Mouse (Mus musculus) embryonic facial prominence, embryonic 13.5 days (tissue): ENCODE data around the gene Car8. TPM values are rescaled to one million over a fixed set of nuclear protein-coding genes. Genes with fewer than 3 reads are reported as not detected.

ENCODE experiments used
- ATAC-seq: fragments of 200-750 bp; cut with Nextera tagmentation; 2 replicates; pipeline ENCODE4 v1.8.0; 2017; ENCODE audit warnings: low read depth; ENCODE audit not compliant: insufficient number of reproducible peaks, insufficient read depth, low FRiP score, low TSS enrichment
- H3K27ac ChIP-seq: fragments of 300-500 bp; sonication (generic); 2 replicates; pipeline ENCODE4 v1.5.1; 2015; ENCODE audit warnings: moderate library complexity, mild to moderate bottlenecking, inconsistent platforms
- H3K27me3 ChIP-seq: fragments of 300-500 bp; sonication (generic); 2 replicates; pipeline ENCODE4 v1.6.1; 2015; ENCODE audit warnings: mild to moderate bottlenecking, inconsistent platforms
- H3K36me3 ChIP-seq: fragments of 300-500 bp; sonication (generic); 2 replicates; pipeline ENCODE4 v1.6.1; 2015; ENCODE audit warnings: mild to moderate bottlenecking, inconsistent platforms
- H3K4me1 ChIP-seq: fragments of 300-500 bp; sonication (generic); 2 replicates; pipeline ENCODE4 v1.6.1; 2015; ENCODE audit warnings: inconsistent platforms
- H3K4me2 ChIP-seq: fragments of 300-500 bp; sonication (generic); 2 replicates; pipeline ENCODE4 v1.6.1; 2015; ENCODE audit warnings: moderate library complexity, mild to moderate bottlenecking, inconsistent platforms
- H3K4me3 ChIP-seq: fragments of 300-500 bp; sonication (generic); 2 replicates; pipeline ENCODE4 v1.5.1; 2015; ENCODE audit warnings: mild to moderate bottlenecking, inconsistent platforms
- H3K9ac ChIP-seq: fragments of 300-500 bp; sonication (generic); 2 replicates; pipeline ENCODE4 v1.6.1; 2015; ENCODE audit warnings: mild to moderate bottlenecking, inconsistent platforms
- H3K9me3 ChIP-seq: fragments of 300-500 bp; sonication (generic); 2 replicates; pipeline ENCODE4 v1.6.1; 2016; ENCODE audit warnings: inconsistent platforms
- WGBS: fragments of 180-500 bp; shearing (Covaris S2); methylation state at CpG from one replicate; pipeline ENCODE4 v1.1.7; 2015; ENCODE audit warnings: mixed read lengths; 5-methylcytosine and 5-hydroxymethylcytosine counted together
- polyA plus RNA-seq: library from polyadenylated mRNA; unstranded; fragments of >200 nt; fragmentation: Nextera tagmentation; extraction: Ambion mirVana; gene quantifications from 2 replicates; pipeline ENCODE4 v1.2.1, GENCODE M21; 2015

The Car8 gene
- polyA plus RNA-seq, 1 experiment from 2014 or later, result 2.6 TPM

DNA sequence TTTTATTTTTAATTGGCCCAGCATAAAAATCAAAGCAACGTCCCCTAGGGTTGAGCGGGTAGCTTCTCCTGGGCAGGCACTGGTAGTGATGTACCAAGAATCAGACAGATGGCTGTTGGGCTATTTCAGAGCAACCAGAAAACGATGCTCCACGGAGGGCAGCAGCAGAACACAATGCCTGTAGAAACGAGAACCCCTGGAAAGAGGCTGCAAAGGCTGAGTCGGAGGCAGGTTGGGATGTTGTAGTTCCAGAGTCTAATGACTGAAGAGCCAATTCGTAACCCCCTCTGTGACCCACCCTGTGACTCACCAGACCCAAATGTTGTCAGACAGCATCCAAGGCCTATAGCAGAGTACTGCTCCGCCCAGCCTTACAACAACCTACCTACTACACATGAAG lies 19.9 kb downstream of the Car8 start:
- Histone ChIP-seq H3K9ac (no peak overlapping the region), H3K36me3 (no peaks in the 10 kb centered on the region), H3K4me3 (no peak overlapping the region), H3K9me3 (no peaks in the 10 kb centered on the region), H3K4me1 (no peaks in the 10 kb centered on the region), H3K27ac (no peak overlapping the region), H3K4me2 (no peak overlapping the region), H3K27me3 (no peaks in the 10 kb centered on the region)
- ATAC-seq, result no peak
- 84% methylated on average over 8 of the region's 8 CpGs for WGBS

GRCm38 (mm10) chr4:8218004-8218403 lies 20.8 kb downstream of the Car8 start:
- no peak overlapping the region for H3K9ac ChIP-seq
- no peaks in the 10 kb centered on the region for H3K36me3 ChIP-seq
- H3K4me2 ChIP-seq, result no peak overlapping the region
- 60% methylated on average over 3 of the region's 3 CpGs for WGBS
- H3K4me3 ChIP-seq, result no peak overlapping the region
- H3K27ac ChIP-seq, result no peak overlapping the region
- ATAC-seq, result no peak
- H3K4me1 ChIP-seq, result no peaks in the 10 kb centered on the region
- no peaks in the 10 kb centered on the region for H3K27me3 ChIP-seq
- H3K9me3 ChIP-seq, result no peaks in the 10 kb centered on the region

- WGBS, result 80% methylated on average over 5 of the region's 5 CpGs
- no peaks in the 10 kb centered on the region for H3K9me3 ChIP-seq
- H3K36me3 ChIP-seq, result no peaks in the 10 kb centered on the region
These were observed 21.6 kb downstream of the Car8 start for GRCm38 (mm10) chr4:8217272-8217671.

DNA sequence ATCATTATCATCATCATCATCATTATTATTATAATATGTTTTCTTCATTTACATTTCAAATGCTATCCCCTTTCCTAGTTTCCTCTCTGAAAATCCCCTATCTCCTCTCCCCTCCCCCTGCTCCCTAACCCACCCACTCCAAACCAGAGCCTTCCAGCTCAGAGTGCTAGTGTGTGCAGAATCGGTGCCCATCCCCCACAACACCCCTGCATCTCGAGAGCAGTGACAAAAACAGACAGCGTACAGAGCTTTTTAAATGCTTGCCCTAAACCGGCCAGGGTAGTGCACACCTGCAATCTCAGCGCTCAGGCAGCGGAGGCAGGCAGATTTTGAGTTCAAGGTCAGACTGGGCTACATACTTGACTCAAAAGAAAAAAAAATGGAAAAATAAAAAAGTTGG lies 22.3 kb downstream of the Car8 start:
- Histone ChIP-seq H3K36me3 (no peaks in the 10 kb centered on the region), H3K9me3 (no peaks in the 10 kb centered on the region), H3K27ac (no peak overlapping the region), H3K4me1 (no peaks in the 10 kb centered on the region), H3K4me3 (no peak overlapping the region), H3K4me2 (no peak overlapping the region), H3K27me3 (no peaks in the 10 kb centered on the region), H3K9ac (no peak overlapping the region)
- ATAC-seq, result no peak
- WGBS, result 42% methylated on average over 6 of the region's 6 CpGs

More at GRCm38 (mm10) chr4:8217272-8217671, 21.6 kb downstream of the Car8 start:
- Histone ChIP-seq H3K4me1 (no peaks in the 10 kb centered on the region), H3K9ac (no peak overlapping the region), H3K27me3 (no peaks in the 10 kb centered on the region), H3K27ac (no peak overlapping the region), H3K4me3 (no peak overlapping the region), H3K4me2 (no peak overlapping the region)
- ATAC-seq, result no peak

- no peaks in the 10 kb centered on the region for H3K9me3 ChIP-seq
- 53% methylated on average over 2 of the region's 2 CpGs for WGBS
- H3K27ac ChIP-seq, result no peak overlapping the region
- no peak for ATAC-seq
- no peaks in the 10 kb centered on the region for H3K27me3 ChIP-seq
- no peaks in the 10 kb centered on the region for H3K36me3 ChIP-seq
- no peak overlapping the region for H3K4me3 ChIP-seq
- no peak overlapping the region for H3K9ac ChIP-seq
- no peak overlapping the region for H3K4me2 ChIP-seq
- H3K4me1 ChIP-seq, result no peaks in the 10 kb centered on the region
These were observed 25.2 kb downstream of the Car8 start for GRCm38 (mm10) chr4:8213661-8214060.

- WGBS, result 65% methylated on average over 8 of the region's 8 CpGs
- no peaks in the 10 kb centered on the region for H3K36me3 ChIP-seq
- ATAC-seq, result no peak
These were observed 25.8 kb downstream of the Car8 start for GRCm38 (mm10) chr4:8212873-8213569.

DNA sequence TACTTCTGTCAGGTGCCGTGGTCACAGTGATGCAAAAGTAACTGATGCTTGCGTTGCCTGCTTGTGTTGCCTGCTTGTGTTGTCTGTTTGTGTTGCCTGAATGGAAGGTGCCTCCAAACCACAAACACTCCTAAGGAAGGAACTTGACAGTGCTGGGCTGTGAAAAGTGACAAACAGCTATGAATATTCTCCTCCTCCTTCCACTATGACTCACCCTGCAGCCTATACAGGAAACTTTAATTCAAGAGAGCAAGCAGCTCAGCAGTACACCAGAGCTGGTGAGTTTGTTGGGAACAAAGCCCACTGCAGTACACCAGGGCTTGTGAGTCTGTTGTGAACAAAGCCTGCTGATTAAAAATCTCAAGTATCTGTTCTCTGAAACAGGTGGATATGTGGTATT lies 28.4 kb downstream of the Car8 start:
- WGBS, result 96% methylated on average over 2 of the region's 2 CpGs
- ATAC-seq, result no peak
- Histone ChIP-seq H3K9me3 (no peaks in the 10 kb centered on the region), H3K4me1 (no peaks in the 10 kb centered on the region), H3K27ac (no peak overlapping the region), H3K27me3 (no peaks in the 10 kb centered on the region), H3K9ac (no peak overlapping the region), H3K4me3 (no peak overlapping the region), H3K36me3 (no peaks in the 10 kb centered on the region), H3K4me2 (no peak overlapping the region)

More at GRCm38 (mm10) chr4:8212873-8213569, 25.8 kb downstream of the Car8 start:
- Histone ChIP-seq H3K9ac (no peak overlapping the region), H3K9me3 (no peaks in the 10 kb centered on the region), H3K27me3 (no peaks in the 10 kb centered on the region), H3K4me2 (no peak overlapping the region), H3K4me3 (no peak overlapping the region), H3K27ac (no peak overlapping the region), H3K4me1 (no peaks in the 10 kb centered on the region)

GRCm38 (mm10) chr4:8207924-8208323 lies 30.9 kb downstream of the Car8 start:
- H3K36me3 ChIP-seq, result no peaks in the 10 kb centered on the region
- WGBS, result 31% methylated on average over 1 of the region's 1 CpGs
- no peak for ATAC-seq
- H3K9ac ChIP-seq, result no peak overlapping the region
- H3K4me2 ChIP-seq, result no peak overlapping the region
- no peaks in the 10 kb centered on the region for H3K9me3 ChIP-seq
- no peaks in the 10 kb centered on the region for H3K4me1 ChIP-seq
- no peak overlapping the region for H3K4me3 ChIP-seq
- no peak overlapping the region for H3K27ac ChIP-seq
- H3K27me3 ChIP-seq, result no peaks in the 10 kb centered on the region

DNA sequence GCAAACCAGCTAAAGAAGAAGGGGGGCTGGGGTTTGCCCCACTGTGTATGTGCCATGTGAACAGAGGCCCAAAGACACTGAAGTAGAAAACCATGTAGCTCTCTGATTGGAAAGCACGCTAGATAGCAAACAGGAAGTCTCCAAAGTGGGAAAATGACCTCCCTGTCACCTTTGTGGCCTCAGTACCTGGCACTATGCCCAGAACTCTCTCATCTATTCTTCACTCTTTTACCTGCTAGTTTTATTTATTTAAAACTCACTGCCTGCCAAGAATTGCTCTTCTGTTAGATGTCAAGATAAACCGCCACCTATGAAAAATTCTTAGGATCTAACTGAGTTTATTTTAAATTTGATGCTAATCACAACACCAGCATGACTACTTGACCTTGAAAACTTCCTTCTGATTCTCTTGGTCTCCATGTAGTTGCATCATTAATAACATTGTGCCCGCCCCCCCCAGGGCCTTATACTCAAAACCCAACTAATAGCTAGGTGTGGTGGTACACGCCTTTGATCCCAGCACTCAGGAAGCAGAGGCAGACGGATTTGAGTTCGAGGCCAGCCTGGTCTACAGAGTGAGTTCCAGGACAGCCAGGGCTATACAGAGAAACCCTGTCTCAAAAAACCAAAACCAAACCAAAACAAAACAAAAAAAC lies 31.8 kb downstream of the Car8 start:
- no peak overlapping the region for H3K4me2 ChIP-seq
- ATAC-seq, result no peak
- 76% methylated on average over 6 of the region's 6 CpGs for WGBS
- no peaks in the 10 kb centered on the region for H3K4me1 ChIP-seq
- H3K27ac ChIP-seq, result no peak overlapping the region
- H3K36me3 ChIP-seq, result no peaks in the 10 kb centered on the region
- H3K9me3 ChIP-seq, result no peaks in the 10 kb centered on the region
- no peaks in the 10 kb centered on the region for H3K27me3 ChIP-seq
- H3K9ac ChIP-seq, result no peak overlapping the region
- no peak overlapping the region for H3K4me3 ChIP-seq

DNA sequence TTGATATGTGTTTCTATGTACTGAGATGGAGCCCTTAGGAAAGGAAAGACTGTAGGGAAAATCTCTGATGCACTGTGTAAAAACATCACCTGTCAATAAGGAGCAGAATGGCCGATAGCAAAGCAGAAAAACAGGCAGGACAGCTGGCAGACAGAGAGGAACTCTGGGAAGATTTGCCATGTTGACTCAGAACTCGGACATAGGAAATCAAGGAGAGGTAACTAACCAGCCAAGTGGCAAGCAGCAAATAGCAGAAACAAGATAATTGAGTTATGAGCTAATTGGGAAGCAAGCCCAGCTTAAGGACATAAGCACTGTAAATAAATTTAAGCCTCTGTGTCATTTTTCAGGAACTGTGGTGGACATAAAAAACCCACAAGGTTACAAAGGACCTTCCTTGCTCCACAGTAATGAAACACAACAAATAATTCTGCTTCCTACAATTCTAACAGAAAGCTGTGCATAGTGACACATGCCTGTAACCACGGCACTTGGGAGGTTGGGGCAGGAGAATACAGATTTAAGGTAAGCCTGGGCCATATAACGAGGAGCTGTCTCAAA lies 33.7 kb downstream of the Car8 start:
- no peaks in the 10 kb centered on the region for H3K27me3 ChIP-seq
- H3K4me3 ChIP-seq, result no peak overlapping the region
- WGBS, result 61% methylated on average over 4 of the region's 4 CpGs
- H3K27ac ChIP-seq, result no peak overlapping the region
- H3K9me3 ChIP-seq, result no peaks in the 10 kb centered on the region
- H3K4me2 ChIP-seq, result no peak overlapping the region
- H3K9ac ChIP-seq, result no peak overlapping the region
- no peak for ATAC-seq
- H3K36me3 ChIP-seq, result no peaks in the 10 kb centered on the region
- H3K4me1 ChIP-seq, result no peaks in the 10 kb centered on the region

- H3K27me3 ChIP-seq, result no peaks in the 10 kb centered on the region
- H3K4me3 ChIP-seq, result no peak overlapping the region
- H3K36me3 ChIP-seq, result no peaks in the 10 kb centered on the region
- no peak overlapping the region for H3K9ac ChIP-seq
- H3K4me2 ChIP-seq, result no peak overlapping the region
- H3K27ac ChIP-seq, result no peak overlapping the region
- H3K9me3 ChIP-seq, result no peaks in the 10 kb centered on the region
- 32% methylated on average over 1 of the region's 1 CpGs for WGBS
- ATAC-seq, result no peak
- H3K4me1 ChIP-seq, result no peaks in the 10 kb centered on the region
These were observed 35.5 kb downstream of the Car8 start for GRCm38 (mm10) chr4:8203367-8203766.

- Histone ChIP-seq H3K4me3 (no peak overlapping the region), H3K9me3 (no peaks in the 10 kb centered on the region), H3K9ac (no peak overlapping the region), H3K36me3 (no peaks in the 10 kb centered on the region), H3K4me1 (no peaks in the 10 kb centered on the region), H3K27me3 (no peaks in the 10 kb centered on the region), H3K4me2 (no peak overlapping the region), H3K27ac (no peak overlapping the region)
- no peak for ATAC-seq
- WGBS, result 78% methylated on average over 2 of the region's 2 CpGs
These were observed 37.2 kb downstream of the Car8 start for GRCm38 (mm10) chr4:8201631-8202030.
